17 mouse cellular contexts compared by ENCODE assay signal in the genomic region with DNA sequence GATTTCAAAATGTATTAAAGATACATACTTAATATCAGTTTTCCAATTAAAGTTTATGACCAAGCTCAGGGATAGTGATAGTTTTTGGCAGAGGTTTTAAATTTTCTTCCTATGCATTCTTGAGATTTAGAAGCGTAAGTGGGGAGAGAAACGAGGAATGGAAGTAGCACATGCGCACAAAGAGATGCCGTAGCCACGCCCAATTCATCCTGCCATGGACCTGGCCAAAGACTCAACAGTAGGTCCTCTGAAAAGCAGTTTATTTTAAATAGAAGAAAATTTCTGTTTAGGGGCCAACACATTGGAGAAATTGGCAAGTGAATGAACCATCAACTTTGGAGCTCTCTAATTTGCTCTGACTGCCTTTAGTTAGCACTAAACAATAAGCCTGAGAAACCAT.
"Had no signal": no experiment of that assay in that cellular context is flagged by ENCODE, and none has a peak within 500 bp of the region (broad histone marks: within the 10 kb centered on the region; RNA-seq: fewer than 3 reads in every experiment).

No protein-coding gene starts in this region.

- DNase-seq: lung, adult 2 months; lung, postnatal 14 days; lung, postnatal 36 days; right cerebral cortex, postnatal 14 days; thymus, adult 18-20 months; thymus, postnatal 14 days; thymus, postnatal 36 days had no signal

- H3K4me1 ChIP-seq: lung, embryonic 15.5 days; megakaryocyte, embryonic 14.5 days; midbrain, embryonic 15.5 days; neural tube, embryonic 12.5 days; stomach, embryonic 15.5 days had no signal

- ATAC-seq: lung, postnatal 0 days had no signal

- H3K36me3 ChIP-seq: lung, embryonic 15.5 days; midbrain, embryonic 13.5 days; midbrain, embryonic 15.5 days; neural tube, embryonic 12.5 days; stomach, embryonic 15.5 days had no signal

- H3K9me3 ChIP-seq: lung, embryonic 15.5 days; megakaryocyte, embryonic 14.5 days; midbrain, embryonic 13.5 days; midbrain, embryonic 15.5 days; neural tube, embryonic 12.5 days; stomach, embryonic 15.5 days had no signal

- H3K27ac ChIP-seq: lung, embryonic 15.5 days; macrophage; midbrain, embryonic 13.5 days; midbrain, embryonic 15.5 days; neural tube, embryonic 12.5 days; stomach, embryonic 15.5 days; stomach, postnatal 0 days had no signal

- H3K9ac ChIP-seq: lung, embryonic 15.5 days; midbrain, embryonic 13.5 days; midbrain, embryonic 15.5 days; neural tube, embryonic 12.5 days; stomach, embryonic 15.5 days had no signal

- H3K4me3 ChIP-seq: lung, embryonic 15.5 days; megakaryocyte, embryonic 14.5 days; midbrain, embryonic 13.5 days; midbrain, embryonic 15.5 days; neural tube, embryonic 12.5 days; stomach, embryonic 15.5 days had no signal

- H3K4me2 ChIP-seq: lung, embryonic 15.5 days; midbrain, embryonic 11.5 days; midbrain, embryonic 13.5 days; midbrain, embryonic 15.5 days; neural tube, embryonic 12.5 days; stomach, embryonic 15.5 days had no signal

- H3K27me3 ChIP-seq: lung, embryonic 15.5 days; megakaryocyte, embryonic 14.5 days; midbrain, embryonic 13.5 days; midbrain, embryonic 15.5 days; neural tube, embryonic 12.5 days; stomach, embryonic 15.5 days had no signal
